ENCODE assay signal across 8 mouse cellular contexts in genomic region chr8:125898899-125899298, GRCm38 (mm10). TPM values are rescaled to one million over a fixed set of nuclear protein-coding genes. Genes with fewer than 3 reads are reported as not detected.
DNase-seq lines count a peak whose midpoint lies in the region; ATAC-seq and TF ChIP-seq lines count a peak whose summit lies in the region.

No protein-coding gene starts in this region.

- no peak overlapping the region for H3K27ac ChIP-seq in ES-E14 (ENCODE audit: insufficient read depth, low read depth, low read length, poor library complexity, severe bottlenecking)

- H3K4me3 ChIP-seq in ES-E14 (ENCODE audit: insufficient read depth in 1 of 2, low read depth in 1 of 2, low read length in 2 of 2, poor library complexity in 1 of 2, severe bottlenecking in 1 of 2): no peak overlapping the region

- no peaks in the 10 kb centered on the region for H3K9me3 ChIP-seq in ES-E14 (ENCODE audit: control insufficient read depth, insufficient read depth, low read depth, low read length)

- no peak overlapping the region for H3K9ac ChIP-seq in ES-E14 (ENCODE audit: insufficient read depth, low read depth, low read length, poor library complexity, severe bottlenecking)

- DNase-seq in heart, postnatal 36 days: peak; percentile 19 to 47
- no peak for DNase-seq in heart, adult 11 months
- DNase-seq in ES-E14 (ENCODE audit: low read depth, low spot score): peak; percentile 48
- DNase-seq in cerebellum, adult 9-11 months: peak; percentile 63
- DNase-seq in gastrocnemius, postnatal 10 days: peak; percentile 56
- DNase-seq in left cerebral cortex, postnatal 14 days (ENCODE audit: low spot score in 2 of 2): peak; percentile 57 to 81
- peak; percentile 56 for DNase-seq in naive thymus-derived CD4-positive, alpha-beta T cell, adult 2 months (ENCODE audit: low read depth)

- no peaks in the 10 kb centered on the region; a peak in 1 of 4 replicates for H3K4me1 ChIP-seq in ES-E14 (ENCODE audit: control insufficient read depth in 2 of 2, insufficient read depth in 2 of 2, low read length in 2 of 2, poor library complexity in 1 of 2)

- ATAC-seq in erythroid progenitor cell, adult 5-6 weeks (replicated peaks; ENCODE audit: low FRiP score, poor library complexity, severe bottlenecking): no peak

- in situ Hi-C loops in ES-E14 (cut with MboI; ENCODE audit: low sequenced_read_pairs in 2 of 2, unreplicated experiment in 2 of 2): no loop called here

- intact Hi-C loops in heart, postnatal 36 days (cut with DNase I): no loop called here
- intact Hi-C loops in left cerebral cortex, postnatal 14 days (cut with DNase I): no loop called here

- no peaks in the 10 kb centered on the region for H3K36me3 ChIP-seq in ES-E14 (ENCODE audit: control insufficient read depth, insufficient read depth, low read length, poor library complexity, severe bottlenecking)

TF ChIP-seq in ES-E14, 5 proteins besides CTCF, POLR2A, EP300 and RAD21:
- TF ChIP-seq CHD2 (IDR thresholded peaks at IDR 0.05; ENCODE audit: low read depth, low read length): no peak
- peak; percentile 81 for TF ChIP-seq ZNF384 (IDR thresholded peaks at IDR 0.05; ENCODE audit: low read depth, low read length)

RNA-seq across cellular contexts. Expression of gene Pcnx2, which starts 0.8 kb away (rescaled TPM):
- under 1 TPM; 0.46 to 0.89 TPM for total RNA-seq in heart, postnatal 36 days (2021)
- total RNA-seq in ES-E14 (2012; rRNA removed): 2.0 and 2.9 TPM in 2 replicates
- total RNA-seq in gastrocnemius, postnatal 10 days (2021): under 1 TPM; 0.45 to 0.59 TPM
- total RNA-seq in left cerebral cortex, postnatal 14 days (2021): 10 to 100 TPM; 80.3 to 83.2 TPM
- not detected in 2 replicates for total RNA-seq in erythroid progenitor cell, adult 5-6 weeks (2015; ENCODE audit: low replicate concordance)
- not detected in 2 replicates for total RNA-seq in erythroid progenitor cell, adult 5-6 weeks (2017; ENCODE audit: low replicate concordance)

RNA-seq across cellular contexts. Expression of gene Map3k21, which starts 11.4 kb away (rescaled TPM):
- total RNA-seq in heart, postnatal 36 days (2021): under 1 TPM; 0.76 to 0.97 TPM
- total RNA-seq in ES-E14 (2012; rRNA removed): 0.04 and 0.11 TPM in 2 replicates
- total RNA-seq in gastrocnemius, postnatal 10 days (2021): under 1 TPM; 0.21 to 0.41 TPM
- total RNA-seq in left cerebral cortex, postnatal 14 days (2021): 1 to 10 TPM; 1.5 to 2.2 TPM
- total RNA-seq in erythroid progenitor cell, adult 5-6 weeks (2015; ENCODE audit: low replicate concordance): not detected in 2 replicates
- not detected in 2 replicates for total RNA-seq in erythroid progenitor cell, adult 5-6 weeks (2017; ENCODE audit: low replicate concordance)

Comparison
In these comparisons a context has a peak if more than half of its experiments do, and no peak if none do; other contexts are left out.
1. RNA of gene Pcnx2, which starts 0.8 kb away (total RNA-seq): 80.3 to 83.2 TPM in left cerebral cortex, postnatal 14 days; 2.0 to 2.9 TPM in ES-E14, 0.46 to 0.89 TPM in heart, postnatal 36 days, 0.45 to 0.59 TPM in gastrocnemius, postnatal 10 days and not detected in erythroid progenitor cell, adult 5-6 weeks; every median in the first group is over 10 times any median in the second.